Mouse (Mus musculus): Measurements from ENCODE around the gene Pomgnt2. TPM values are rescaled to one million over a fixed set of nuclear protein-coding genes. Genes with fewer than 3 reads are reported as not detected.

Pomgnt2 gene
- total RNA-seq, 2 experiments from 2014 or later: 0.18 TPM; not detected in 1

Other genes with a start within 250 kb of the Pomgnt2 start
- gene Zfp651, start 237.8 kb downstream of the Pomgnt2 start, total RNA-seq (2015): not detected in 2 replicates
- not detected in 2 replicates for gene Zfp651, start 237.8 kb downstream of the Pomgnt2 start, total RNA-seq (2017)
- not detected in 2 replicates for gene Klhl40, start 219.5 kb downstream of the Pomgnt2 start, total RNA-seq (2015)
- gene Klhl40, start 219.5 kb downstream of the Pomgnt2 start, total RNA-seq (2017): not detected in 2 replicates
- not detected in 2 replicates for gene Hhatl, start 204.6 kb downstream of the Pomgnt2 start, total RNA-seq (2015)
- not detected in 2 replicates for gene Hhatl, start 204.6 kb downstream of the Pomgnt2 start, total RNA-seq (2017)
- not detected in 2 replicates for gene Ccdc13, start 157.6 kb downstream of the Pomgnt2 start, total RNA-seq (2015)
- not detected in 2 replicates for gene Ccdc13, start 157.6 kb downstream of the Pomgnt2 start, total RNA-seq (2017)
- 64.0 and 80.3 TPM in 2 replicates for gene Higd1a, start 138.7 kb downstream of the Pomgnt2 start, total RNA-seq (2015)
- gene Higd1a, start 138.7 kb downstream of the Pomgnt2 start, total RNA-seq (2017): 9.5 and 13.5 TPM in 2 replicates
- gene Ackr2, start 98.8 kb downstream of the Pomgnt2 start, total RNA-seq (2015): not detected in 2 replicates
- gene Ackr2, start 98.8 kb downstream of the Pomgnt2 start, total RNA-seq (2017): not detected in 2 replicates
- not detected in 2 replicates for gene Cyp8b1, start 80.8 kb downstream of the Pomgnt2 start, total RNA-seq (2015)
- gene Cyp8b1, start 80.8 kb downstream of the Pomgnt2 start, total RNA-seq (2017): 0.18 TPM in 1 of 2 replicates, not detected in the other
- not detected in 2 replicates for gene Fam198a, start 46.1 kb downstream of the Pomgnt2 start, total RNA-seq (2015)
- gene Fam198a, start 46.1 kb downstream of the Pomgnt2 start, total RNA-seq (2017): not detected in 2 replicates
- 56.3 and 63.6 TPM in 2 replicates for gene Snrk, start 120.2 kb upstream of the Pomgnt2 start, total RNA-seq (2015)
- 76.9 and 85.5 TPM in 2 replicates for gene Snrk, start 120.2 kb upstream of the Pomgnt2 start, total RNA-seq (2017)

All from megakaryocyte, adult 5-6 weeks (primary cell).